Mouse (Mus musculus) embryonic facial prominence, embryonic 10.5 days (tissue): Measurements from ENCODE around the gene Mgarp. TPM values are rescaled to one million over a fixed set of nuclear protein-coding genes. Genes with fewer than 3 reads are reported as not detected.
"Not testable (repeated sequence)": the region's sequence is repeated elsewhere in the genome, so short reads cannot be mapped to it uniquely, and the experiment has no call there.

Source experiments
- DNase-seq: peaks from one replicate; pipeline ENCODE4 v3.0.0-alpha.2; 2017; ENCODE audit warnings: low spot score
- H3K27ac ChIP-seq: fragments of 300-500 bp; sonication (generic); replicated peaks from 2 replicates; pipeline ENCODE4 v1.5.1; 2016; ENCODE audit warnings: mild to moderate bottlenecking
- H3K27me3 ChIP-seq: fragments of 300-500 bp; sonication (generic); replicated peaks from 2 replicates; pipeline ENCODE4 v1.6.1; 2016; ENCODE audit warnings: low read depth, mild to moderate bottlenecking; ENCODE audit not compliant: poor library complexity, severe bottlenecking
- H3K36me3 ChIP-seq: fragments of 300-500 bp; sonication (generic); replicated peaks from 2 replicates; pipeline ENCODE4 v1.6.1; 2016; ENCODE audit warnings: mild to moderate bottlenecking, moderate library complexity
- H3K4me1 ChIP-seq: fragments of 300-500 bp; sonication (generic); 2 replicates; pipeline ENCODE4 v1.6.1; 2016
- H3K4me3 ChIP-seq: fragments of 300-500 bp; sonication (generic); 2 replicates; pipeline ENCODE4 v1.5.1; 2016; ENCODE audit warnings: mild to moderate bottlenecking, moderate library complexity
- H3K9me3 ChIP-seq: fragments of 300-500 bp; sonication (generic); 2 replicates; pipeline ENCODE4 v1.6.1; 2016; ENCODE audit warnings: mild to moderate bottlenecking
- WGBS: fragments of 180-500 bp; shearing (Covaris S2); methylation state at CpG from one replicate; pipeline ENCODE4 v1.1.7; 2016; 5-methylcytosine and 5-hydroxymethylcytosine counted together
- polyA plus RNA-seq: library from polyadenylated mRNA; unstranded; fragments of >200 nt; fragmentation: Nextera tagmentation; extraction: Ambion mirVana; gene quantifications from 2 replicates; pipeline ENCODE4 v1.2.1, GENCODE M21; 2016

Gene Mgarp
- polyA plus RNA-seq, 1 experiment from 2014 or later = 8.7 TPM

DNA sequence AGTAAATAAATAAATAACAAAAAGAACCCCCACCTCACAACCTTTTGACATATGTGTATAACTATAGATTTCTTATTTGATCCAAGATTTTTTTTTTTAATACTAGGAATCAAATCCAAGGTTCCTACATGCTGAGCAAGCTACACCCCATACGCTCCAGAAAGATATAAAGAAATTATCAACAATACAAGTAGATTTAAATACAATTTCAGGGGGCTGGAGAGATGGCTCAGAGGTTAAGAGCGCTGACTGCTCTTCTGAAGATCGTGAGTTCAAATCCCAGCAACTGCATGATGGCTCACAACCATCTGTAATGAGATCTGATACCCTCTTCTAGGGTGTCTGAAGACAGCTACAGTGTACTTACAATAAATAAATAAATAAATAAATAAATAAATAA is 3.5 kb downstream of the Mgarp start:
- not testable (repeated sequence) for H3K27ac ChIP-seq, H3K36me3 ChIP-seq, H3K9me3 ChIP-seq, DNase-seq, H3K4me3 ChIP-seq
- 93% methylated on average over 3 of the region's 3 CpGs for WGBS
- Histone ChIP-seq H3K4me1 (peaks cover 26% of the 10 kb centered on the region), H3K27me3 (peaks cover 49% of the 10 kb centered on the region)

DNA sequence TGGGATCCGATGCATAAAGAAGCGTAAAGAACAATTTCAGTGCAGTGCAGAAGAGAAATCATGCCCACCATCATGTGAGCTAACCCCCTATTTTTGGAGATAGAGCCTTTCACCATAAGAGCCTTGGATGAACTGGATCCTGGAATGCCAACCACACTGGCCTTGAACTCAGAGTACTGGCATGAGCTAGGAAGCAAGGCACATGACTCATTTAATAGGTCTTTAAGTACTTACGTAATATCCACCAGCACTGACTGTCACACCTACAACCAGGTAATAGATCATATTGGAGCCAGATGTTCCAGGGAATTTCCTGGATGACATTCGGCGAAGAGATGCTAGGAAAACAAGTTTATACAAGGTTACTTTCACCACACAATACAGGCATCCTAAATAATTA is 4.9 kb downstream of the Mgarp start:
- Histone ChIP-seq H3K27ac (no peak overlapping the region), H3K36me3 (no peaks in the 10 kb centered on the region), H3K27me3 (peaks cover 48% of the 10 kb centered on the region), H3K4me3 (no peak overlapping the region), H3K9me3 (no peaks in the 10 kb centered on the region), H3K4me1 (peaks cover 25% of the 10 kb centered on the region)
- WGBS = 93% methylated on average over 5 of the region's 5 CpGs
- DNase-seq = no peak

DNA sequence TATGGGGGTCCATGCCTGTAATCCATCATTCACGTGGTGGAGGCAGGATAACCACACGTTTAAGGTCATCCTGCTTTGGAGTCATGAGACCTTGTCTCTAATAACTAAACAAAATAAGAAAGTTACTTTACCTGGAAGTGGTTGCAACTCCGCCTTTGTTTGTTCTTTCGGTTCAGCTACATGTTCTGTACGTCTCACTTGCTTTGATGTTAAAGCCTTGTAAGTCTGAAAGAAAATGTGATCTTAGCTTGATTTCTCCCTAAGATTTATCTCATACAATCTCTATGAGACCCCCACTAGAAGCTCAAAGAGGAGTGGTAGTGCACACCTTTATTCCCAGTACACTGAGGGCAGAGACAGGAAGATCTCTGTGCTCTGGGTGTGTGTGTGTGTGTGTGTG is 5.4 kb downstream of the Mgarp start:
- Histone ChIP-seq H3K4me1 (peaks cover 21% of the 10 kb centered on the region), H3K27ac (no peak overlapping the region), H3K9me3 (no peaks in the 10 kb centered on the region), H3K36me3 (no peaks in the 10 kb centered on the region), H3K27me3 (peaks cover 44% of the 10 kb centered on the region), H3K4me3 (no peak overlapping the region)
- 86% methylated on average over 5 of the region's 5 CpGs for WGBS
- no peak for DNase-seq

DNA sequence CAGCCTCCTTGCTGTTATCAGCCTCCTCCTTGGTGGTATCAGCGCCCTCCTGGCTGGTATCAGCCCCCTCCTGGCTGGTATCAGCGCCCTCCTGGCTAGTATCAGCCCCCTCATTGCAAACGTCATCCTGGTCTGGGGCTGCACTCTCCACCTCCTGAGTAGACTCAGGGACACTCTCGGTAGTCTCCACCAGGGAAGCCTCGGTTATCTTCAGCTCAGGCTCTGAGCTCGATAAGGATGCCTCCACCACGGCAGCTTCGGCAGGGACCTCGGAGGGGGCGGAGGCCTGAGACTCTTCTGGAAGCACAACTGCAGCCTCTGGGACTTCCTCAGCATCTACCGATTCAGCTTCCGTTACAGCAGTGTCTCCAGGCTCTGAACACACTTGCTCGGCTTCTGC is 7.6 kb downstream of the Mgarp start:
- DNase-seq = peak; percentile 39
- Histone ChIP-seq H3K9me3 (no peaks in the 10 kb centered on the region), H3K4me1 (peaks cover 16% of the 10 kb centered on the region), H3K36me3 (no peaks in the 10 kb centered on the region), H3K27ac (peak overlapping the region; percentile 55), H3K4me3 (peak overlapping the region; percentile 50), H3K27me3 (peaks cover 30% of the 10 kb centered on the region)
- 5% methylated on average over 13 of the region's 13 CpGs for WGBS

DNA sequence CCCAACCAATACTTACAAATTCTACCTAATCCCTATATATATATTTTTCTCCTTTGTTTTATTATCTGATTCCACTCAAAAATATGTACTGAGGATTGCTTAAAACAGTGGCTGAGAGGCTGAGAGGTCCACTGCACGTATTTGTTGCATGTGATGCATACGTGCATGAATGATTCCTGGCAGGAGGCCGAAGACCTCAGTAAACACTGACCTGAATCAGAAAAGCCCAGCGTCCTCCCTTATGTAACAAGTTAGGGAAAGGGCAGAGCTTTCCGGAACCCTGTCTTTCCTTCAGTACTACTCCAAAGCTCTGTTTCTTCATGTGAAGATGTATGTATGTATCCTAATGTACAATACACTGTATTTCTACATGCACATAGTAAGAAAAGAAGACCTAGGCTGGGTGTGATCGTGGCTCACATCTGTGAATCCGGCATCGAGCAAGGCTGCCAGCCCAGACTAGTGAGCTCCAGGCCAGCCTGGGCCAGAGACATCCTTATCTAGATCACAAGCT is 8.6 kb downstream of the Mgarp start:
- 55% methylated on average over 8 of the region's 8 CpGs for WGBS

DNA sequence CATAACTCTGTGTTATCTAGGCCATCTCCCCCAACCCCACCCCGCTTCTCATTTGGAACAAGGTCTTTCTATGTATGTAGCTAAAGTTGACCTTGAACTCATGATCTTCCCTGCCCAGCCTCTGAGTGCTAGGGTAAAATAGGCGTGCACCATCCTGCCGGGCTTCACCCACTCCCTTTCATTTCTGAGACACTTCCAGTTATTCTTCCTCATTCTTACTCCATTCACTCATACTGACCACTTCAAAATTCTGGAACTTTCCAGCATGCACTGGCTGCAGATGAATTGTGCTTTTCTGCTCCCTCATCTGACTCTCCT is 9.4 kb downstream of the Mgarp start:
- peaks cover 21% of the 10 kb centered on the region for H3K4me1 ChIP-seq
- H3K27ac ChIP-seq = no peak overlapping the region
- no peaks in the 10 kb centered on the region for H3K9me3 ChIP-seq
- WGBS = 84% methylated on average over 3 of the region's 3 CpGs
- peaks cover 30% of the 10 kb centered on the region for H3K27me3 ChIP-seq
- DNase-seq = no peak
- no peaks in the 10 kb centered on the region for H3K36me3 ChIP-seq
- H3K4me3 ChIP-seq = no peak overlapping the region

More for the DNA sequence above, 8.6 kb downstream of the Mgarp start:
- H3K27ac ChIP-seq = no peak overlapping the region
- peaks cover 19% of the 10 kb centered on the region for H3K4me1 ChIP-seq
- H3K36me3 ChIP-seq = no peaks in the 10 kb centered on the region
- no peak overlapping the region for H3K4me3 ChIP-seq
- peaks cover 30% of the 10 kb centered on the region for H3K27me3 ChIP-seq
- no peak for DNase-seq
- no peaks in the 10 kb centered on the region for H3K9me3 ChIP-seq

DNA sequence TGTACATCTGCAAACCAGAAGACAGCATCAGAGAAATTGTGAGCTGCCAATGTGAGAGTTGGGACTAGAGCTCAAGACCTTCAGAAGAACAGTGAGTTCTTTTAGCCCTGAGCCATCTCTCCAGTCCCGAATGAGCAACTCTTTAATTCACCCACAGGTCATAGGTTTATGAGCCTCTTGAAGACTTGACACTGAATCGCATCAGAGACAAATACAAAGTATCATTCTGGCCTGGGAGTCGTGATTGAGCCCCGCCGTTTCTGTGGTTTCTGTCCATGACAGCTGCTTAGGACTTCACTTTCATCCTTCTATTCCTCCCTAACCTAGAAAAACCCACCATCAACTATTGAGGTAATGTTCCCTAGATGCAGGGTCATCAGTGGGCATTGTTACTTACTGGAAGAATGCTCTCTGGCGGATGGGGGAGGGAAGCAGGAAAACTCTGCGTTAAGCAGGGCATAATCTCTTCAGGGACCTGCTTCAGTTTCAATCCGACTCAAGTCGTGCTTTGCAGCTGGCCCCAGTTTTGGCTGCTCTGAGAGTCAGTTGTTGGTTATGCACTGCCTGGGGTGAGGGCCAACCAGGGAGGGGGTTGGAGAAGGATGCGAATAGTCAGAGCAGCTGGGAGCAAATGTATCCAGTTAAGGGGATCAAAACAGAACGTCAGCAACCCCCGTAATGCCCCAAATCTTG is 10.0 kb downstream of the Mgarp start:
- Histone ChIP-seq H3K4me3 (no peak overlapping the region), H3K27me3 (peaks cover 30% of the 10 kb centered on the region), H3K4me1 (peaks cover 21% of the 10 kb centered on the region), H3K36me3 (no peaks in the 10 kb centered on the region), H3K27ac (no peak overlapping the region), H3K9me3 (no peaks in the 10 kb centered on the region)
- 46% methylated on average over 12 of the region's 12 CpGs for WGBS
- DNase-seq = no peak

DNA sequence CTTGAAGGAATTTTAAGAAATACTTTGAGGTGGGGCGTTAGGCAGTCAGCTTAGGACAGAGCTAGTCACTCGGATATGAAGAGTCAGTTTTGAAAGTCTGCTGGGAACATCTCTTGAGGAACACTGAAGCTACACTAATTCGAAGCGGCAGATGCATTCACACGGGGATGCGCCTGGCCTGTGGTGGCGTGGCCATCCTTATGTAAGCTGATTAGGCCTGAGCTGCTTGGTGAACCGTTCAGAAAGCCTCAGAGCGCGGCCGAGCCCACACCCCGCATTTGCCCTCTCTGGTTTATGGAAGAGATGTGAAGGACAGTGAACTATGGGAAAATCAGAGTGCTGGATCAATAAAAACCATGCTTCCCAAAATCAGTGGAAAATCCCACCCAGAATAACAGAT is 13.1 kb downstream of the Mgarp start:
- H3K36me3 ChIP-seq = no peaks in the 10 kb centered on the region
- H3K27ac ChIP-seq = no peak overlapping the region
- no peaks in the 10 kb centered on the region for H3K9me3 ChIP-seq
- WGBS = 67% methylated on average over 12 of the region's 12 CpGs
- H3K4me3 ChIP-seq = no peak overlapping the region
- DNase-seq = no peak
- H3K4me1 ChIP-seq = peaks cover 13% of the 10 kb centered on the region
- peaks cover 18% of the 10 kb centered on the region for H3K27me3 ChIP-seq

DNA sequence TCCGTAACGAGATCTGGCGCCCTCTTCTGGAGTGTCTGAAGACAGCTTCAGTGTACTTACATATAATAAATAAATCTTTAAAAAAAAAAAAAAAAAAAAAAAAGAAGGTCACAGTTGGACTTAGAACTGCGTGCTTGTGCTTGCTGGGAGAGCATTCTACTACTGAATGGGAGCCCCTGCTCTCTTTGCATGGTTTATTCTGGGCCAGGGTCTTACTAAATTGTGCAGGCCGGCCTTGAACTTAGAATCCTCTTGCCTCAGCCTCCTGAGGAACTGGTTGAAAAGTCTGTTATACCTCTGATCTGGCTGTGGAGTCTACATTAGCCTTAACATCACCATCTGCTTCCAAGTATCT is 15.9 kb downstream of the Mgarp start:
- H3K36me3 ChIP-seq = no peaks in the 10 kb centered on the region

DNA sequence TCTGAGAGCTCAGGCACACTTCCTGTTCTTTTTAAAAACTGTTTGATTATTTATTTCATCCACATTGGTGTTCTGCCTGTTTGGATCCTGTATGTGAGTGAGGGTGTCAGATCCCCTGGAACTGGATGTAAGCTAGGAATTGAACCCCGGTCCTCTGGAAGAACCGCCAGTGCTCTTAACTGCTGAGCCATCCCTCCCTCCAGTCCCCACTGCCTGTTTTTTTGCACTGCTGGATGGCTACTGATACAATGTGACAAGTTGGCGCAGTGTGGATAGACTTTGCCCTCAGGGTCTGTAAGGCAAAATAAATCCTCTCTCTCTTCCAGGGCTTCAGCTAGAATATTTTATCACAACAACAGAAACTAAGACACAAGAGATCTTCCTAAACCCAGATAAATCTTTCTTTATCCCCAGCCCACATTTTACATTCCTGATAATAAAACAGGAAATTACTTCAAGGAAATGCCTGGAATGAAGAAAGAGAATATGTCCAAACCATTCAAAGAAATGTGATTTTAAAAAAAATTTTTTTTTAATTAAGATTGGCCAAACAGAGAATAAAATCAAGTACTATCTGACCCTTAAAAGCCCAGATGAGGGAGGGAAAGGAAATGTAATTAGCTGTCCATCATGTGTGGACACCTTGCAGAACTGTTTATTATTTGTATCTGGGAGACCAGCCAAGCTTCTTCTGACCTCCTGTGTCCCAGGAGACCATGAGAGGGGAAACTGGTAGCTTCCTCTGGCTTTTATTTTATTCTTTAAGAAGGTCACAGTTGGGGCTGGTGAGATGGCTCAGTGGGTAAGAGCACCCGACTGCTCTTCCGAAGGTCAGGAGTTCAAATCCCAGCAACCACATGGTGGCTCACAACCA is 16.5 kb downstream of the Mgarp start:
- no peak overlapping the region for H3K27ac ChIP-seq
- H3K4me1 ChIP-seq = peaks cover 12% of the 10 kb centered on the region; the same call in 1 of the 2 replicates
- no peak for DNase-seq
- H3K9me3 ChIP-seq = no peaks in the 10 kb centered on the region
- H3K4me3 ChIP-seq = no peak overlapping the region
- H3K36me3 ChIP-seq = no peaks in the 10 kb centered on the region
- 67% methylated on average over 5 of the region's 5 CpGs for WGBS
- no peaks in the 10 kb centered on the region for H3K27me3 ChIP-seq

More for the DNA sequence above, 15.9 kb downstream of the Mgarp start:
- H3K27me3 ChIP-seq = no peaks in the 10 kb centered on the region
- no peak overlapping the region for H3K4me3 ChIP-seq
- no peaks in the 10 kb centered on the region for H3K9me3 ChIP-seq
- DNase-seq = no peak
- WGBS = 59% methylated on average over 4 of the region's 5 CpGs
- no peak overlapping the region for H3K27ac ChIP-seq
- peaks cover 12% of the 10 kb centered on the region; the same call in 1 of the 2 replicates for H3K4me1 ChIP-seq

DNA sequence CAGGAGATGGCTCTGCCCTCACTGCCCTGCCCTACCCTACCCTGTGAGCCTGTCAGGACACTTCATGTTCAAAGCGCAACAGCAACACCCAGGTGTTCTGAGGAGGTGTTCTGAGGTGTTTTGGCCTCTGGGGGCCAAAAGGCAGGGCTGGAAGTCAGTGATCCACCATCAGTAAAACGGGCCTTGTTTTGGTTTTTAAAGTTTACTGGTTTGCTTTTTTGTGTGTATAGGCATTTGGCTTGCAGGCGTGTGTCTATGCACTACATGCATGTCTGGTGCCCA is 17.9 kb downstream of the Mgarp start:
- Histone ChIP-seq H3K27ac (peak overlapping the region; percentile 63), H3K4me3 (peak overlapping the region; percentile 43; the same call in 1 of the 2 replicates), H3K9me3 (no peaks in the 10 kb centered on the region), H3K27me3 (no peaks in the 10 kb centered on the region), H3K4me1 (peaks cover 12% of the 10 kb centered on the region; the same call in 1 of the 2 replicates), H3K36me3 (no peaks in the 10 kb centered on the region)
- DNase-seq = no peak
- 79% methylated on average over 3 of the region's 3 CpGs for WGBS

DNA sequence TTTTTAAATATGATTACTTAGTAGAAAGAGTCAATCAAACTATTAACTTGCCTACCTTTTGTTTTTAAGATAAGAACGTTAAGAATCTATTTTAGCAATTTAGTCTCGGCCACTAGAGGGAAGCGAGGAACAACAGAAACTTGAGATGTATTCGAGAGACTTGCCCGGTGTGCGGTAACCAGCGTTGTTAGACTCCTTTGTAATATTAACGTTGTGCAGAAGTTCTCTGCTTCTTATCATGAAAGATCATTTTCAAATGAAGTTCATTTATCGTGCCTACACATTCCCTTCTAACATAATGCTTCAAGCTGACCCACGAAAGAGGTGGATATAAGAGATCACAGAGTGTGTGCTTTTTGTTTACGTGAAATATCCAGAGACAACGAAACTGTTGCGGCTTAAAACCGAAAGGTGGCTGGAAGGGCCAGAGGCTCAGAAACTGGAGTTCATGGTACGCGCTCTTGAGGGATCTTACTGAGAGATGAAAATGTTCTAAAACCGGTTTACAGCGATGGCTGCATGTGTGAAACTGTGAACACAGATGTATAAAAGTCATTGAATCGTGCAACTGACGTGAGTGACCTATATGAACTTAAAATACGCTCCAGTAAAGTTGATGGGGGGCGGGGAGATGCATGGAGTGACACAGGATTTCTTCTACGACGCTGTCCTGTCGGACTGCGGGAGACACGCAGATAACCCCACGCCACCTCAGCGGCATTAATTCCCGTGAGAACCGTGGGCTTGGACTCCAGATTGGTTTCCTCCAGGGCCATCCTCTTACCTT is 18.5 kb downstream of the Mgarp start:
- Histone ChIP-seq H3K27me3 (no peaks in the 10 kb centered on the region), H3K36me3 (no peaks in the 10 kb centered on the region), H3K4me1 (peaks cover 11% of the 10 kb centered on the region; the same call in 1 of the 2 replicates), H3K4me3 (peak overlapping the region; percentile 43), H3K9me3 (no peaks in the 10 kb centered on the region), H3K27ac (peak overlapping the region; percentile 63)
- no peak for DNase-seq
- 48% methylated on average over 31 of the region's 31 CpGs for WGBS
